Mouse (Mus musculus): ENCODE results near the gene Ece1.

Ece1 gene

DNA sequence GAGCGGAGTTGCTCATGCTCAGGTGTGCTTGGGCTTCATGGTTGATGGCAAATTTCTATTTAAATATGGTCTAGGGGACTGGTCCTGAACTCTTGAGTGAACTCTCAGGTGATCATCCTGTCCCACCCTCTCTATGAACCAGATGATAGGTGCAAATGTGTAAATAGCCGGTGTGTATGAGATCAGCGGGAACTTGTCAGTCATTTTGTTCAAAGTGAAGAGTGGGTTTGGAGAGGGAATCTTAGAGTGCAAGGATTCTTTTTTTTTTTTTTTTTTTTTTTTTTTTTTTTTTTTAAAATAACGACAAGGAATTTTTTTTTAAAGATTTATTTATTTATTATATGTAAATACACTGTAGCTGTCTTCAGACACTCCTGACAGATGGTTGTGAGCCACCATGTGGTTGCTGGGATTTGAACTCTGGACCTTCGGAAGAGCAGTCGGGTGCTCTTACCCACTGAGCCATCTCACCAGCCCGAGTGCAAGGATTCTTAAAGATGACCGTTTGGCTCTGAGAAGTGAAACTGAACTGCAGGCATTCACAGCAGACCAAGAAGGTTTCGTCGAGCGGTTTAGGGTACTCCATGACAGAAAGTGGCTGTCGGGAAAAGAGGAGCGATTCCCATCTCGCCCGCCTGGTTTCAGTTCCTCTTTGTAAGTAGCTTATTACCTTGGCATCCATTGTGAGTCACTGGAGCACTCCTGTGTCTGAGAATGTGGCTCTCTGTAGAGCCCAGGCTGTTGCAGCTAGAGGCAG lies 151.9 kb downstream of the Ece1 start:
- no peak for DNase-seq (ENCODE audit: extremely low read depth, low read depth, low spot score)

Measured in fat pad, adult 2 months (tissue).